Mouse (Mus musculus) cerebellum, adult 2 months (tissue): ENCODE measurements around the gene Ackr3. TPM values are rescaled to one million over a fixed set of nuclear protein-coding genes. Genes with fewer than 3 reads are reported as not detected.

Experiments
- DNase-seq, 2 experiments: peaks; one replicate each; pipeline ENCODE4 v3.0.0; 2021
- H3K27ac ChIP-seq: fragments of 200-500 bp; 2 replicates; pipeline ENCODE4 v1.5.1; 2012; ENCODE audit warnings: low read length, control low read depth, inconsistent platforms; ENCODE audit not compliant: insufficient read depth
- H3K27me3 ChIP-seq: fragments of 200-500 bp; 2 replicates; pipeline ENCODE4 v1.6.1; 2012; ENCODE audit warnings: inconsistent platforms, mild to moderate bottlenecking, low read length, moderate library complexity; ENCODE audit not compliant: control insufficient read depth, insufficient read depth
- H3K4me1 ChIP-seq: fragments of 200-500 bp; 2 replicates; pipeline ENCODE4 v1.6.1; 2011; ENCODE audit warnings: low read length; ENCODE audit not compliant: control insufficient read depth, insufficient read depth
- H3K4me3 ChIP-seq: fragments of 200-500 bp; replicated peaks from 2 replicates; pipeline ENCODE3; 2011; ENCODE audit warnings: mild to moderate bottlenecking, low read depth, low read length, control low read depth; ENCODE audit not compliant: insufficient read depth
- CTCF ChIP-seq: fragments of 200-500 bp; IDR thresholded peaks from 2 replicates; pipeline ENCODE4 v1.5.1; 2011; ENCODE audit warnings: low read depth, mild to moderate bottlenecking, control low read depth, low read length, moderate library complexity, borderline replicate concordance; ENCODE audit not compliant: insufficient read depth
- POLR2A ChIP-seq: fragments of 200-500 bp; IDR thresholded peaks from 2 replicates; pipeline ENCODE4 v1.6.1; 2011; ENCODE audit warnings: low read length, control low read depth, borderline replicate concordance; ENCODE audit not compliant: insufficient read depth
- WGBS: fragments of 180-500 bp; shearing (Covaris S2); methylation state at CpG from one replicate; pipeline ENCODE4 v1.1.7; 2018; 5-methylcytosine and 5-hydroxymethylcytosine counted together
- polyA plus RNA-seq: library from polyadenylated mRNA; depleted of rRNA; stranded (reverse); fragments of >200 nt; gene quantifications from 2 replicates; pipeline ENCODE4 v1.2.3, GENCODE M21; 2012

The Ackr3 gene
- polyA plus RNA-seq, 1 experiment, result 17.3 TPM

GRCm38 (mm10) chr1:90244537-90244936 lies 40.8 kb downstream of the Ackr3 start:
- no peak for TF ChIP-seq CTCF
- TF ChIP-seq POLR2A, result no peak
- H3K27ac ChIP-seq, result no peak overlapping the region

GRCm38 (mm10) chr1:90245533-90245932 lies 41.8 kb downstream of the Ackr3 start:
- WGBS, result 81% methylated on average over 7 of the region's 7 CpGs
- TF ChIP-seq CTCF (no peak), POLR2A (no peak)
- Histone ChIP-seq H3K27ac (no peak overlapping the region), H3K4me3 (no peak overlapping the region), H3K27me3 (no peaks in the 10 kb centered on the region), H3K4me1 (no peaks in the 10 kb centered on the region; the same call in 1 of the 2 replicates)
- DNase-seq, result no peak

More at GRCm38 (mm10) chr1:90244537-90244936, 40.8 kb downstream of the Ackr3 start:
- no peak for DNase-seq
- H3K27me3 ChIP-seq, result no peaks in the 10 kb centered on the region
- H3K4me1 ChIP-seq, result no peaks in the 10 kb centered on the region
- WGBS, result 98% methylated on average over 1 of the region's 1 CpGs
- no peak overlapping the region for H3K4me3 ChIP-seq

DNA sequence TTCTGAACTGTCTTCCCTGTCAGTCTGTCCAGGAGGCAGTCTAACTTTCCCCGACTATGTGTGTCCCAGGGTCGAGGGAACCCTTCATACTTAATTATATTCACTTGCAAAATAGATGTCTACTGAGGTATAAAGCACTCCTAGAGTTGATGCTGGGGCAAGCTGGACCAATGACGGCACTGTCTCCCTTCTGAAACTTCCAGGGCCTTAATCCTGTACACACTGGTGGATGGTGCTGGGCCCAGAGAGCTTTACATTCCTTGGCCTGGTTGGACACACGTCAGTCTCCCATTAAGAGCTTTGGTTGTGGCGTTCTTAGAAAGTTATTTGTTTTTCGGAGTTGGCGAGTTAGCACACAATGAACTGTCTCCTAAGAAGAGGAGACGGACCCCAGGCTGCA lies 42.3 kb downstream of the Ackr3 start:
- WGBS, result 69% methylated on average over 8 of the region's 8 CpGs
- Histone ChIP-seq H3K27me3 (no peaks in the 10 kb centered on the region), H3K27ac (no peak overlapping the region), H3K4me1 (peaks cover 2% of the 10 kb centered on the region), H3K4me3 (no peak overlapping the region)
- no peak for DNase-seq
- no peak for TF ChIP-seq POLR2A

DNA sequence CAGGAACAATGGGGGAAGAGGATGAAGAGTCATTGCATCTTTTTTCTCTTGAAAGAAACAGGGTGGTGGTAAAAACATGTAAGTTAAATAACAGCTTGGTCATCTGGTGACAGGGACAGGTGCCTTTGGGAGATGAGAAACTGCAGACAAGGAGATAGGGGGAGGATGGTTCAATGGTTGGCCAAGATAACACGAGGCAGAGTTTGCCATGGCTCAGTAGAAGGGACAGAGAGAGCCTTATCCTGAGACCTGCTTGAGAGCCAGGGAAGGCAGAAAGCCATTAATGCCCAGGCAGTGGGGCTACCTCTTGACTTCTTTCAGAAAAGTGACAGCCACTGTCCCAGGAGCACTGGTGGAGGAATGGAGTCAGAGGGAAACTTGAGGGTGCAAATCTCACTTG lies 43.0 kb downstream of the Ackr3 start:
- no peak for TF ChIP-seq CTCF
- TF ChIP-seq POLR2A, result no peak
- Histone ChIP-seq H3K27me3 (no peaks in the 10 kb centered on the region), H3K27ac (no peak overlapping the region), H3K4me1 (peaks cover 9% of the 10 kb centered on the region), H3K4me3 (no peak overlapping the region)
- no peak for DNase-seq
- 33% methylated on average over 1 of the region's 1 CpGs for WGBS

DNA sequence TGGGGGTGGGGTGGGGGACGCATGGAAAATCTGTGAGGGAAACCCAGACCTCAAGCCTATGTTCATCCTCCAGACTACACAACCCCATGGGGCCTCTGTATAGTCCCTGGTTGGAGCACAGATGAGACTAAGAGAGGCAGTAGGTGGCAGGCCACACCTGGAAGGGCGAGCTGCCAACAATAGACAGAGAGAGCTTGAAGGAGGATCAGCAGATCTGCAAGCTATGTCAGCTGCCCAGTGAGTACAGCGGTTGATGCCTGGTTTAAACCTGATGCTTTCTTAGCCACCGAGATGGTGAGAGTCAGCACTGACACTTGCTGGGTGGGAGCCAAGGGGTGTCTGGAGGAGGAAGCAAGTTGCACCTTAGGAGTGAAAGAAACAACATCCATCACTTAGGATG lies 43.5 kb downstream of the Ackr3 start:
- TF ChIP-seq POLR2A, result no peak
- TF ChIP-seq CTCF, result no peak
- no peak overlapping the region for H3K27ac ChIP-seq
- 71% methylated on average over 4 of the region's 4 CpGs for WGBS
- no peak for DNase-seq
- H3K4me3 ChIP-seq, result no peak overlapping the region
- peaks cover 11% of the 10 kb centered on the region for H3K4me1 ChIP-seq
- no peaks in the 10 kb centered on the region for H3K27me3 ChIP-seq

GRCm38 (mm10) chr1:90247756-90248541 lies 44.2 kb downstream of the Ackr3 start:
- no peak for DNase-seq
- WGBS, result 95% methylated on average over 8 of the region's 8 CpGs
- H3K4me3 ChIP-seq, result no peak overlapping the region
- H3K27ac ChIP-seq, result no peak overlapping the region
- peaks cover 11% of the 10 kb centered on the region for H3K4me1 ChIP-seq
- H3K27me3 ChIP-seq, result no peaks in the 10 kb centered on the region
- TF ChIP-seq CTCF, result no peak
- no peak for TF ChIP-seq POLR2A

GRCm38 (mm10) chr1:90248966-90249735 lies 45.4 kb downstream of the Ackr3 start:
- DNase-seq, result no peak
- Histone ChIP-seq H3K27me3 (no peaks in the 10 kb centered on the region), H3K27ac (no peak overlapping the region), H3K4me3 (no peak overlapping the region), H3K4me1 (peaks cover 11% of the 10 kb centered on the region)
- WGBS, result 89% methylated on average over 9 of the region's 9 CpGs
- TF ChIP-seq CTCF (no peak), POLR2A (no peak)

DNA sequence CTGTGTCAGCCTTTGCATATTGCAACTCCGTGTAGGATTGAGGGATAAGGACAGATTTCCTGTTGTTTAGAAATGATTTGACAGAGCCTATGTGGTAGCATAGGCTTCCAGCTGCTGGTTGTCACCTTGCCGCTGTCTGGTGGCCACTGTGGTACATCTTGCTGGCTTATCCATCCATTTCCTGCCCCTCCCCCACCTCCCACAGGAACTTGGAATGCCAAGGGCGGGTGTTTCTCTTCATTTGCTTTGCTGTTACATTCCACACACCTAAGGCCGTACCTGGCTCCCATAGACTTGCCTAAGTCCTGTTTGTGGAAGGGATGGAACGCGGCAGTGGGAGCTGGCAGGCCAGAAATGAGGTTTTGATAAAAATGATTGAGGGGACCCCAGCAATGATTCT lies 46.6 kb downstream of the Ackr3 start:
- 93% methylated on average over 6 of the region's 6 CpGs for WGBS
- DNase-seq, result no peak
- TF ChIP-seq POLR2A (no peak), CTCF (no peak)
- Histone ChIP-seq H3K27ac (no peak overlapping the region), H3K27me3 (no peaks in the 10 kb centered on the region), H3K4me3 (no peak overlapping the region), H3K4me1 (peaks cover 11% of the 10 kb centered on the region)
